Mouse (Mus musculus): ENCODE data around the gene Tlk1. TPM values are rescaled to one million over a fixed set of nuclear protein-coding genes. Genes with fewer than 3 reads are reported as not detected.
A peak's percentile ranks its signal among the peaks of the same experiment; 100 is the strongest.

The Tlk1 gene
- polyA plus RNA-seq, 1 experiment from 2014 or later = 20.2 TPM

DNA sequence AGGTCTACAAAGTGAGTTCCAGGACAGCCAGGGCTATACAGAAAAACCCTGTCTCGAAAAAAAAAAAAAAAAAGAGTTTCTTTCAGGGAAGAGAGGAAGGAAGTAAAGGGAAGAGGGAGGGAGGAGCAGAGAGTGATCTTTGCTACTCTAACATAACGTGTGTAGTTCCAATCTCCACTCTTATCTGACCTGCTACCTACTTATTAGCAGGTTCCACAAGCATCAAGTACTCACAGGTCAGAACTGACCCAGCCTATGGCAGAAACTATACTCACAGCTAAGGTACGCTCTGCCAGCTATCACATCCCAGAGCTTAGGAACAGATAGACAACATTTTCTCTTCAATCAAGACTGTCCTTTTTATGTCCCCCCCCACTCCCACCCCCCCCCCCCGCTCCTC lies 90.0 kb downstream of the Tlk1 start:
- H3K27ac ChIP-seq (ENCODE audit: low read length) = no peak overlapping the region
- no peak overlapping the region for H3K9ac ChIP-seq (ENCODE audit: low read depth, low read length)
- no peaks in the 10 kb centered on the region for H3K27me3 ChIP-seq (replicated peaks; ENCODE audit: control insufficient read depth, insufficient read depth, low read length)
- no peaks in the 10 kb centered on the region for H3K4me1 ChIP-seq (ENCODE audit: control insufficient read depth, insufficient read depth, low read length)
- H3K9me3 ChIP-seq (ENCODE audit: control insufficient read depth, low read length) = no peaks in the 10 kb centered on the region
- no peak for ATAC-seq
- no peak overlapping the region for H3K4me2 ChIP-seq (ENCODE audit: low read depth, low read length)
- WGBS = 74% methylated on average over 4 of the region's 4 CpGs
- no peak overlapping the region for H3K4me3 ChIP-seq (ENCODE audit: low read length)
- peaks cover 2% of the 10 kb centered on the region; the same call in 1 of the 2 replicates for H3K36me3 ChIP-seq (ENCODE audit: control insufficient read depth, insufficient read depth, low read length)

DNA sequence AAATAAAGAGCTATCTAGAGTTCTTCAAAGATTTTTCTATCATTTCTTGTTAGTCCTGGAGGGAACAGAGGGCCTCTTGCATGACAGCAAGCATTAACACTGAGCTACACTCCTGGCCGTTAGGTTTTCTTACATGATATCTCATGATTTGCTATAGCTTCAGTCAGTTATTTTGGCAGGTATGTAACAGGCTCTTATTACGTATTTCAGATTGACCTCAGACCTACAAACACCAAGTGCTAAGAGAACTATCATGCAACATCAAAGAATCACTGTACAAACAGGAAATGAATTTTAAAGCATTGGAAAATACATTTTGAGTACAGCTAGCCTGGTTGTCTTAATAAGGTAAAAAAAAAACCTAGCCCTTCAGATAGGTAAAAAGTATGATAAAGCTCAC lies 98.4 kb downstream of the Tlk1 start:
- Histone ChIP-seq H3K36me3 (ENCODE audit: control insufficient read depth, insufficient read depth, low read length) (no peaks in the 10 kb centered on the region; the same call in 1 of the 2 replicates), H3K9ac (ENCODE audit: low read depth, low read length) (no peak overlapping the region), H3K27ac (ENCODE audit: low read length) (no peak overlapping the region), H3K4me3 (ENCODE audit: low read length) (no peak overlapping the region), H3K9me3 (ENCODE audit: control insufficient read depth, low read length) (no peaks in the 10 kb centered on the region), H3K4me2 (ENCODE audit: low read depth, low read length) (no peak overlapping the region), H3K27me3 (replicated peaks; ENCODE audit: control insufficient read depth, insufficient read depth, low read length) (no peaks in the 10 kb centered on the region), H3K4me1 (ENCODE audit: control insufficient read depth, insufficient read depth, low read length) (no peaks in the 10 kb centered on the region)
- ATAC-seq = no peak
- 83% methylated on average over 2 of the region's 2 CpGs for WGBS

DNA sequence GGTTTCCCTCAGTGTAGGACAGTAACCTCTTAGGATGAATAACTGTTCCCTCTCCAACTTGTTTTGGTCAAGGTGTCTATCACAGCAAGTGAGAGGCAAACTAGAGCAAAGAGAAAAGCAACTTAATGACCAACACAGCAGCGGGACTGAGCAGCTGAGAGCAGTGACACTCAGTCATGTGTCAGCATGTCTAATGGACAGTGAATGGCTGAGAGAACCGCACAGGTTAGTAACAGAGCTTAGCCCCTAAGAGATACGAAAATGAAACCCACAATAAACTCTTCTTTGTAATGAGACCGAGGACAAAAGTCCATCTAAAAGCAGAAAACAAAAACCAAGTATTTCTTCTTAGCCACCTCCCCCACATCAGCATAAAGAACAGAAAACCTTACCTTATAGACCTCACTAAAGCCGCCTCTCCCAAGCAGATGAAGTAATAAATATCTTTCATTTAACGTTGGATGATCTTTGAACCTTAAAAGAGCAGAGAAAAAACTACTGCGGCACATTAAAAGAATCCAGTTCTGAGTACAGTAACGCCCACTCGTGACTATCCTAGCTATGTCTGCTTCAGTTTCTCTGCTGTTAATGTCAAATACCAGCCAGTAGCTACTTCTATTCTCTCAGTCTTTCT lies 101.8 kb downstream of the Tlk1 start:
- Histone ChIP-seq H3K27ac (ENCODE audit: low read length) (no peak overlapping the region), H3K4me1 (ENCODE audit: control insufficient read depth, insufficient read depth, low read length) (no peaks in the 10 kb centered on the region), H3K9ac (ENCODE audit: low read depth, low read length) (no peak overlapping the region), H3K9me3 (ENCODE audit: control insufficient read depth, low read length) (no peaks in the 10 kb centered on the region), H3K27me3 (replicated peaks; ENCODE audit: control insufficient read depth, insufficient read depth, low read length) (no peaks in the 10 kb centered on the region), H3K4me2 (ENCODE audit: low read depth, low read length) (no peak overlapping the region), H3K4me3 (ENCODE audit: low read length) (no peak overlapping the region), H3K36me3 (ENCODE audit: control insufficient read depth, insufficient read depth, low read length) (peaks cover 5% of the 10 kb centered on the region; the same call in 1 of the 2 replicates)
- ATAC-seq = peak; percentile 63
- WGBS = 78% methylated on average over 9 of the region's 9 CpGs

GRCm38 (mm10) chr2:70710878-70711277 lies 114.7 kb downstream of the Tlk1 start:
- Histone ChIP-seq H3K4me2 (ENCODE audit: low read depth, low read length) (no peak overlapping the region), H3K27ac (ENCODE audit: low read length) (no peak overlapping the region), H3K27me3 (replicated peaks; ENCODE audit: control insufficient read depth, insufficient read depth, low read length) (no peaks in the 10 kb centered on the region), H3K36me3 (ENCODE audit: control insufficient read depth, insufficient read depth, low read length) (peaks cover 13% of the 10 kb centered on the region; the same call in 1 of the 2 replicates), H3K4me3 (ENCODE audit: low read length) (no peak overlapping the region), H3K4me1 (ENCODE audit: control insufficient read depth, insufficient read depth, low read length) (no peaks in the 10 kb centered on the region), H3K9me3 (ENCODE audit: control insufficient read depth, low read length) (no peaks in the 10 kb centered on the region), H3K9ac (ENCODE audit: low read depth, low read length) (no peak overlapping the region)
- no peak for ATAC-seq
- 96% methylated on average over 4 of the region's 4 CpGs for WGBS

- no peaks in the 10 kb centered on the region for H3K27me3 ChIP-seq (replicated peaks; ENCODE audit: control insufficient read depth, insufficient read depth, low read length)
- no peak overlapping the region for H3K4me2 ChIP-seq (ENCODE audit: low read depth, low read length)
- no peaks in the 10 kb centered on the region for H3K4me1 ChIP-seq (ENCODE audit: control insufficient read depth, insufficient read depth, low read length)
- H3K9ac ChIP-seq (ENCODE audit: low read depth, low read length) = no peak overlapping the region
- ATAC-seq = no peak
- H3K4me3 ChIP-seq (ENCODE audit: low read length) = no peak overlapping the region
- H3K9me3 ChIP-seq (ENCODE audit: control insufficient read depth, low read length) = no peaks in the 10 kb centered on the region
- 90% methylated on average over 7 of the region's 7 CpGs for WGBS
- peaks cover 11% of the 10 kb centered on the region; the same call in 1 of the 2 replicates for H3K36me3 ChIP-seq (ENCODE audit: control insufficient read depth, insufficient read depth, low read length)
- no peak overlapping the region for H3K27ac ChIP-seq (ENCODE audit: low read length)
These were observed 115.3 kb downstream of the Tlk1 start for GRCm38 (mm10) chr2:70710236-70710635.

DNA sequence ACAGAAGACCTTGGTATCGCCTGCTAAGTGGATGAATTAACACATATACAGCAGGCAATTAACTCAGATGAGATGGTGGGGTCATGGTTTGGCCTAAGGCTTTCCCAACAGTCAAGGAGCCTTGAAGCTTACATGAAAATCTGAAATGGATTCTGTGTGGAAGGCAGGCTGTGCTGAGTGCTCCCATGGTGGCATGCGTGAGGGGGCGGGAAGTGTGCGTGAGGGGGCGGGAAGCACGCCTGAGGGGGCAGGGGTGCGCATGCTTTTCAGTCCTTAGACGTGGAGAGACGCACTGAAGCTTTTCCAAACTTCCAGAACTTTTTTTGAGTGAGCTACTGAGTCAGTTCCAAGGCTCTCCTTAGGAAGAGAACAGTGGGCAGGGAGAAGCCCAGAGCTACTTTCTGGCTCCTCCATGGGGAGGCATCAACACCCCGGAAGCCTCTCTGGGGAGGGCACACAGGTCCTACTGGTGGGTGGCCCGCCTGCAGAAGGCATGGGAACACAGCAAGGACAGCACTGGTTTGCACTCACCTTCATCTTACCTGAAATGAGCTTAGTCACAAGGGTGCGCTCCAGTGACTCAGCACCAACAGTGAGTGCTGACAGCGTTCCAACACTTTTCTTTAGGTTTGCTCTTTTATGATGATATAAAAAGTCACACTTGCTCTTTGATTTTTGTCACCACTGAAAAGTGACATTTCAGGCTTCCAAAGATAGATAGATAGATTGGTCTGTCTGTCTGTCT lies 116.4 kb downstream of the Tlk1 start:
- ATAC-seq = no peak
- H3K4me3 ChIP-seq (ENCODE audit: low read length) = no peak overlapping the region
- no peak overlapping the region for H3K9ac ChIP-seq (ENCODE audit: low read depth, low read length)
- H3K27ac ChIP-seq (ENCODE audit: low read length) = no peak overlapping the region
- WGBS = 81% methylated on average over 13 of the region's 13 CpGs
- no peaks in the 10 kb centered on the region for H3K9me3 ChIP-seq (ENCODE audit: control insufficient read depth, low read length)
- H3K4me1 ChIP-seq (ENCODE audit: control insufficient read depth, insufficient read depth, low read length) = peaks cover 4% of the 10 kb centered on the region; the same call in 1 of the 2 replicates
- no peaks in the 10 kb centered on the region for H3K27me3 ChIP-seq (replicated peaks; ENCODE audit: control insufficient read depth, insufficient read depth, low read length)
- H3K4me2 ChIP-seq (ENCODE audit: low read depth, low read length) = no peak overlapping the region
- H3K36me3 ChIP-seq (ENCODE audit: control insufficient read depth, insufficient read depth, low read length) = peaks cover 6% of the 10 kb centered on the region; the same call in 1 of the 2 replicates

- Histone ChIP-seq H3K27ac (ENCODE audit: low read length) (no peak overlapping the region), H3K4me3 (ENCODE audit: low read length) (no peak overlapping the region), H3K4me1 (ENCODE audit: control insufficient read depth, insufficient read depth, low read length) (peaks cover 4% of the 10 kb centered on the region; the same call in 1 of the 2 replicates), H3K9ac (ENCODE audit: low read depth, low read length) (no peak overlapping the region), H3K9me3 (ENCODE audit: control insufficient read depth, low read length) (no peaks in the 10 kb centered on the region), H3K27me3 (replicated peaks; ENCODE audit: control insufficient read depth, insufficient read depth, low read length) (no peaks in the 10 kb centered on the region), H3K4me2 (ENCODE audit: low read depth, low read length) (no peak overlapping the region), H3K36me3 (ENCODE audit: control insufficient read depth, insufficient read depth, low read length) (no peaks in the 10 kb centered on the region)
- ATAC-seq = no peak
- 44% methylated on average over 5 of the region's 5 CpGs for WGBS
These were observed 123.1 kb downstream of the Tlk1 start for GRCm38 (mm10) chr2:70702403-70702802.

DNA sequence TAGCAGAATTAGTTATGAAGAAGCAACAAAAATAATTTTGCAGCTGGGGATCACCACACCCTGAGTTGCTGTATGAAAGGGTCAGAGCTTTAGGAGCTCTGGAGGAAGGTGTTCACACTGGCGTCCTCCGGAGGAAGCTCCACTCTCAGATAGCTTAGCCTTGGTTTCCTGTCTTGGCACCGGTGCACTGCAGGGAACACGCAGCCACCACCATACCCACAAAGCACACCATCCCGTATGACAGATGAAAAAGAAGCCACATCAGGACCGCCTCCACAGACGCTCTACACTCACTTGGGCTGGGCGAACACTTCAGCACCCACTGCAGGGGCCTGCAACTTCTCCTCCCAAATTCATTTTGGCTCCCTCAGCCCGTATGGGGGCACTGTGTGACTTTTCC lies 124.0 kb downstream of the Tlk1 start:
- H3K4me1 ChIP-seq (ENCODE audit: control insufficient read depth, insufficient read depth, low read length) = peaks cover 4% of the 10 kb centered on the region; the same call in 1 of the 2 replicates
- no peak overlapping the region for H3K4me3 ChIP-seq (ENCODE audit: low read length)
- H3K36me3 ChIP-seq (ENCODE audit: control insufficient read depth, insufficient read depth, low read length) = no peaks in the 10 kb centered on the region
- no peaks in the 10 kb centered on the region for H3K9me3 ChIP-seq (ENCODE audit: control insufficient read depth, low read length)
- no peak overlapping the region for H3K4me2 ChIP-seq (ENCODE audit: low read depth, low read length)
- WGBS = 71% methylated on average over 9 of the region's 9 CpGs
- H3K27me3 ChIP-seq (replicated peaks; ENCODE audit: control insufficient read depth, insufficient read depth, low read length) = no peaks in the 10 kb centered on the region
- no peak for ATAC-seq
- no peak overlapping the region for H3K9ac ChIP-seq (ENCODE audit: low read depth, low read length)
- no peak overlapping the region for H3K27ac ChIP-seq (ENCODE audit: low read length)

DNA sequence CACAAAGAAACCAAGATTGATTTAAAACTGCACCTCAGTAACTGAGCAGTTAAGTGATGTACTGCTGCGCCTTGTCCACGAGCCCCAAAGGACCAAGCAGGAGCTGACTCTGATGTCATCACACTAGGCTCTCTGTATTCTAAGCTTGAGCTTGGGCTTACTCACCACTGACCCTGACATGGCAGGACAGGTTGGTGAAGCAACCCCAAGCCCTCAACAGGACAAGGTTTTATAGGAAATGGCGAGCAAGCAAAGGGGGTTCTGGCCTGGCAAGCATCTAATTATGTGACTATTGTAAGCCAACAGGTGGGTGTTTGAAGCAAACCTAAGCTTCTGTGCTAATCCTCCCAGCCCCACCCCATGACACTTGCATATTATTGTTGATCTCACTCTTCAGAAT lies 124.7 kb downstream of the Tlk1 start:
- Histone ChIP-seq H3K9me3 (ENCODE audit: control insufficient read depth, low read length) (no peaks in the 10 kb centered on the region), H3K4me3 (ENCODE audit: low read length) (no peak overlapping the region), H3K27me3 (replicated peaks; ENCODE audit: control insufficient read depth, insufficient read depth, low read length) (no peaks in the 10 kb centered on the region), H3K4me1 (ENCODE audit: control insufficient read depth, insufficient read depth, low read length) (peaks cover 4% of the 10 kb centered on the region; the same call in 1 of the 2 replicates), H3K27ac (ENCODE audit: low read length) (no peak overlapping the region), H3K4me2 (ENCODE audit: low read depth, low read length) (no peak overlapping the region), H3K36me3 (ENCODE audit: control insufficient read depth, insufficient read depth, low read length) (no peaks in the 10 kb centered on the region), H3K9ac (ENCODE audit: low read depth, low read length) (no peak overlapping the region)
- no peak for ATAC-seq
- 89% methylated on average over 3 of the region's 3 CpGs for WGBS
